In genomic region chr2:137821344-137821916, GRCm38 (mm10) we compare ENCODE assay signal across 10 mouse cellular contexts.
DNase-seq lines count a peak whose midpoint lies in the region; ATAC-seq and TF ChIP-seq lines count a peak whose summit lies in the region.
"Had no signal": no experiment of that assay in that cellular context is flagged by ENCODE, and none has a peak within 500 bp of the region (broad histone marks: within the 10 kb centered on the region; RNA-seq: fewer than 3 reads in every experiment).

No protein-coding gene starts in this region.

- H3K9ac ChIP-seq in lung, postnatal 0 days (replicated peaks; ENCODE audit: low read depth): no peak overlapping the region
- H3K9ac ChIP-seq: liver, embryonic 15.5 days had no signal

- H3K4me2 ChIP-seq in lung, postnatal 0 days (replicated peaks; ENCODE audit: low read depth, low read length): no peak overlapping the region
- H3K4me2 ChIP-seq: heart, embryonic 11.5 days; liver, embryonic 15.5 days had no signal

- H3K4me3 ChIP-seq in lung, postnatal 0 days (ENCODE audit: low read depth, low read length): no peak overlapping the region
- H3K4me3 ChIP-seq: liver, embryonic 15.5 days had no signal

- no peaks in the 10 kb centered on the region for H3K9me3 ChIP-seq in lung, postnatal 0 days (ENCODE audit: low read length)
- H3K9me3 ChIP-seq: liver, embryonic 15.5 days had no signal

- TF ChIP-seq CTCF in lung, postnatal 0 days (IDR thresholded peaks at IDR 0.05): no peak

- DNase-seq in lung, postnatal 10 days: peak; percentile 5
- DNase-seq in lung, postnatal 0 days (ENCODE audit: low spot score): no peak
- DNase-seq in layer of hippocampus, adult 18-20 months (ENCODE audit: low spot score in 2 of 2): peak; percentile 46 to 84
- peak; percentile 32 to 55 for DNase-seq in left cerebral cortex, adult 18-20 months (ENCODE audit: low spot score in 2 of 2)
- DNase-seq in right cerebral cortex, postnatal 36 days (ENCODE audit: low spot score in 2 of 2): peak; percentile 22 to 66
- no peak for DNase-seq in spleen, postnatal 10 days (ENCODE audit: low spot score in 2 of 2)
- DNase-seq in MN1 (ENCODE audit: low spot score): no peak
- DNase-seq: kidney, postnatal 25 days had no signal

- 53% methylated on average over 5 of the region's 5 CpGs for WGBS in lung, postnatal 0 days

- H3K27ac ChIP-seq in lung, postnatal 0 days (ENCODE audit: low read length): no peak overlapping the region
- H3K27ac ChIP-seq: liver, embryonic 15.5 days had no signal

- no peak for ATAC-seq in lung, postnatal 0 days

- no peaks in the 10 kb centered on the region for H3K27me3 ChIP-seq in lung, postnatal 0 days (replicated peaks; ENCODE audit: insufficient read depth, low read length)
- H3K27me3 ChIP-seq: liver, embryonic 15.5 days had no signal

- no peaks in the 10 kb centered on the region for H3K36me3 ChIP-seq in lung, postnatal 0 days (ENCODE audit: insufficient read depth, low read length)
- H3K36me3 ChIP-seq: liver, embryonic 15.5 days had no signal

- TF ChIP-seq EP300 in lung, postnatal 0 days (IDR thresholded peaks at IDR 0.05): no peak

- no peaks in the 10 kb centered on the region for H3K4me1 ChIP-seq in lung, postnatal 0 days (ENCODE audit: insufficient read depth, low read depth, low read length)
- H3K4me1 ChIP-seq: liver, embryonic 15.5 days had no signal

Comparison
In these comparisons a context has a peak if more than half of its experiments do, and no peak if none do; other contexts are left out.
1. DNase-seq: peak in lung, postnatal 10 days (single experiment), layer of hippocampus, adult 18-20 months (2 of 2), left cerebral cortex, adult 18-20 months (2 of 2) and right cerebral cortex, postnatal 36 days (2 of 2); none in lung, postnatal 0 days (single experiment), spleen, postnatal 10 days (0 of 2) and MN1 (single experiment).